Mouse (Mus musculus): ENCODE measurements at regions not wholly inside any gene's neighbourhood (a gene's known extent, or its start where the extent isn't known, plus 50 kb on each side); places are given as distances from the start of the nearest gene placed in this dataset.

DNA sequence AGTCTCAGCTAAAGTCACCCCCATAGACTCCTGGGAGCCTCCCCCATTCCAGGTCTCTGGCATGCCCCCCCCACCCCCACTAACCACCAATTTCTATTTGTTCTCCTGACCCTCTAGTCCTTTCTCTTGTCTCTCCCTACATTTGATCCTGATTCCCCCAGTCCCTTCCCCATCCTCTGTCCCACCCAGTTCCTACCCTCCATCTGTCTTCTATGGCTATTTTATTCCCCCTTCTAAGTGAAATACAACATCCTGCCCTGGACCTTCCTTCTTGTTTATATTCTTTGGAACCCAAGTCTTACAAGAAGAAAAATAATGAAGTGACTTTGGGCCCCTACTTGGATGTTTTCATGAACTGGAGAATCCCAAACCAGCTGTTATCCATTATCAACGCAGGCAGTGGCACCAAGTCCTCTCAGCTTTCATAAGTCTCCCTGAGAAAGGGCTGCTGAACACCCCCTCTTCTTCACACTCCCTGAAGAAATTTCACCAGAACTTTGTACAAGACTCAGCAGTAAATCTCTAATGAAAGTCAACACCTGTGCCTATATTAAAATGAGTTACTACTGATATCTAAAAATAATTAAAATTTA lies 108.1 kb upstream of the Ercc4 start:
- 47% methylated on average over 1 of the region's 1 CpGs for WGBS
- no peaks in the 10 kb centered on the region for H3K9me3 ChIP-seq
- no peak for ATAC-seq (ENCODE audit: extremely low read depth, insufficient number of reproducible peaks, low FRiP score, low TSS enrichment)
- no peaks in the 10 kb centered on the region for H3K27me3 ChIP-seq (replicated peaks)
- H3K36me3 ChIP-seq = no peaks in the 10 kb centered on the region
- no peak overlapping the region for H3K4me3 ChIP-seq
- no peak overlapping the region for H3K9ac ChIP-seq
- no peak overlapping the region for H3K27ac ChIP-seq (replicated peaks)
- H3K4me1 ChIP-seq = no peaks in the 10 kb centered on the region
- H3K4me2 ChIP-seq = no peak overlapping the region

- WGBS = 67% methylated on average over 5 of the region's 5 CpGs
- no peak for ATAC-seq (ENCODE audit: extremely low read depth, insufficient number of reproducible peaks, low FRiP score, low TSS enrichment)
Observed at GRCm38 (mm10) chr16:13012863-13013262, 96.6 kb upstream of the Ercc4 start.

DNA sequence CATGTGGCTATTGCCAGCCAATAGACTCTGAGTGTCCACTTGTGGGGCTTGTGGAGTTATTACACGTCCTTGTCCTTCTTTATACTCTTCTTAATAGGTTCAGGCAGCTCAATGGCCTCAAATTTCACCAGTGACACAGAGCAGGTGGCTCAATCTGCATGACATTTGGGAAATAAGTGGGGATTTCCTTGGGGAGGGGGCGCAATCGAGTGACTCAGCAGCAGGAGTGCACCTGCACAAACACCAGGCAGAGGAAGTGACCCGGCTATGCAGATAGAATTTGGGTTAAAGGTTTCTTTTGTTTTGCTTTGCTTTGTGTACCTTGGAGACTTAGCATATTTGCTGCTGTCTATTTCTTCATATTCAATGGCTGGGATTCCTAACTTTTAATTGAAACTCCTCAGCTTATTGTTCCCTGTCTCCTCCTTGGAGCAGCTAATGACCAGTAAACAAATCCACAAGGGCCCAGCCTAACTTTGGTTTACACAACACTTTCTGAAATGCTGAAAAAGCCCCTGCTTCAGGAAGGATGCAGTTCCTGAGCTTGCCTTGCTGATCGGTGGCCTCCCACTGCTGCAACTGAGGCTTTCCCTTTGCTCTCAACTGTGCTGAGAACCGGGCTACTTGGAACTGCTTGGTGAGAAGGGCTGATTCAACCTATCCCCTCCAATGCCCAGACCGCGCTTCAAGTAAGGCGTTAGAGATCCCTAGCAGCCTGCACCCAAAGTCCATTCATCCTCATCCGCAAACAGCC lies 95.4 kb upstream of the Ercc4 start:
- ATAC-seq (ENCODE audit: extremely low read depth, insufficient number of reproducible peaks, low FRiP score, low TSS enrichment) = no peak
- no peak overlapping the region for H3K4me2 ChIP-seq
- 66% methylated on average over 10 of the region's 10 CpGs for WGBS

More at GRCm38 (mm10) chr16:13012863-13013262, 96.6 kb upstream of the Ercc4 start:
- Histone ChIP-seq H3K4me3 (no peak overlapping the region), H3K36me3 (no peaks in the 10 kb centered on the region), H3K9me3 (no peaks in the 10 kb centered on the region), H3K4me1 (no peaks in the 10 kb centered on the region), H3K9ac (no peak overlapping the region), H3K27me3 (replicated peaks) (no peaks in the 10 kb centered on the region), H3K27ac (replicated peaks) (no peak overlapping the region), H3K4me2 (no peak overlapping the region)

DNA sequence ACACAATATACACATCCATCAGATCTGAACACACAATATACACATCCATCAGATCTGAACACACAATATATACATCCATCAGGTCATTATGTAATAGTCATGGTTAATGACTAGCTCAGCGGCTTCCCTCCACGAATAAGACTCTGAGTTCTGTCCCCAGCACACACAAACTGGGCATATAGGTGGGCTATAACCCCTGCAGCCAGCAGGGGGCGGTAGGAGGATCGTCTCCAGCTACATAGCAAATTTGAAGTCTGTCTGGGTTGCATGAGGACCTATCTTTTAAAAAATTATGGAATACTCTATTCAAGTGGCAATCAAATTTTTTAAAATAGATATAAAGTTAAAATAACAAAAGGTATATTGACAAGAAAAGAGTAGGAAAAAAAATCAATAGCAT lies 86.6 kb upstream of the Ercc4 start:
- H3K4me1 ChIP-seq = no peaks in the 10 kb centered on the region
- no peak overlapping the region for H3K9ac ChIP-seq
- WGBS = 38% methylated on average over 4 of the region's 4 CpGs
- H3K9me3 ChIP-seq = no peaks in the 10 kb centered on the region
- no peak for ATAC-seq (ENCODE audit: extremely low read depth, insufficient number of reproducible peaks, low FRiP score, low TSS enrichment)
- no peaks in the 10 kb centered on the region for H3K36me3 ChIP-seq
- H3K4me2 ChIP-seq = no peak overlapping the region
- H3K27ac ChIP-seq (replicated peaks) = no peak overlapping the region
- H3K4me3 ChIP-seq = no peak overlapping the region
- no peaks in the 10 kb centered on the region for H3K27me3 ChIP-seq (replicated peaks)

More for the DNA sequence above, 95.4 kb upstream of the Ercc4 start:
- no peak overlapping the region for H3K4me3 ChIP-seq
- no peaks in the 10 kb centered on the region for H3K4me1 ChIP-seq
- H3K36me3 ChIP-seq = no peaks in the 10 kb centered on the region
- H3K9ac ChIP-seq = no peak overlapping the region
- no peaks in the 10 kb centered on the region for H3K27me3 ChIP-seq (replicated peaks)
- no peaks in the 10 kb centered on the region for H3K9me3 ChIP-seq
- no peak overlapping the region for H3K27ac ChIP-seq (replicated peaks)

- H3K9ac ChIP-seq = no peak overlapping the region
- H3K9me3 ChIP-seq = no peaks in the 10 kb centered on the region
- 41% methylated on average over 3 of the region's 3 CpGs for WGBS
- no peak overlapping the region for H3K4me3 ChIP-seq
- no peaks in the 10 kb centered on the region for H3K27me3 ChIP-seq (replicated peaks)
- no peak for ATAC-seq (ENCODE audit: extremely low read depth, insufficient number of reproducible peaks, low FRiP score, low TSS enrichment)
- H3K4me1 ChIP-seq = no peaks in the 10 kb centered on the region
- no peak overlapping the region for H3K27ac ChIP-seq (replicated peaks)
- H3K4me2 ChIP-seq = no peak overlapping the region
- no peaks in the 10 kb centered on the region for H3K36me3 ChIP-seq
Observed at GRCm38 (mm10) chr16:13025393-13025792, 84.1 kb upstream of the Ercc4 start.

GRCm38 (mm10) chr16:13034136-13034535 lies 75.3 kb upstream of the Ercc4 start:
- WGBS = 60% methylated on average over 5 of the region's 5 CpGs
- ATAC-seq (ENCODE audit: extremely low read depth, insufficient number of reproducible peaks, low FRiP score, low TSS enrichment) = no peak
- Histone ChIP-seq H3K9me3 (no peaks in the 10 kb centered on the region), H3K4me3 (no peak overlapping the region), H3K9ac (no peak overlapping the region), H3K27me3 (replicated peaks) (no peaks in the 10 kb centered on the region), H3K4me2 (no peak overlapping the region), H3K4me1 (no peaks in the 10 kb centered on the region), H3K27ac (replicated peaks) (no peak overlapping the region), H3K36me3 (no peaks in the 10 kb centered on the region)

DNA sequence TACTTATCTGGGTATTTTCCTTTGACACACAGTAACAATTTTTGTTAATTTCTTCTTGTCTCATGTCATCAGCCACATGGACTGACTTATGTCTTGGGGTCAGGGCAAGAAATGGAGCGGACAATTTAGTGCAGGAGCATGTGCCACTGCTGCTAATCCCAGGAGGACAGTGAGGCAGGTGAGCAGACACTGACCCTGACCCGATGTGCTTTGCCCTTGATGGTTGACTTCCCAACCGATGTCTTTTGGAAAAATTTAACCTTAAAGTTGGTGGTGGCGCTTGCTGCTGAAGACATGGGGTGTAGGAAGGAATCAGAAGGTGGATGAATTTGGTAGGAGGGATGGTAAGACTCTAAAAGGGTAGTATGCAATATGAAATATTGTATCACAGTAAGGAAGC lies 72.9 kb upstream of the Ercc4 start:
- Histone ChIP-seq H3K27me3 (replicated peaks) (no peaks in the 10 kb centered on the region), H3K9me3 (no peaks in the 10 kb centered on the region), H3K4me1 (no peaks in the 10 kb centered on the region), H3K27ac (replicated peaks) (no peak overlapping the region), H3K4me3 (no peak overlapping the region), H3K36me3 (no peaks in the 10 kb centered on the region), H3K9ac (no peak overlapping the region), H3K4me2 (no peak overlapping the region)
- WGBS = 77% methylated on average over 4 of the region's 4 CpGs
- no peak for ATAC-seq (ENCODE audit: extremely low read depth, insufficient number of reproducible peaks, low FRiP score, low TSS enrichment)

DNA sequence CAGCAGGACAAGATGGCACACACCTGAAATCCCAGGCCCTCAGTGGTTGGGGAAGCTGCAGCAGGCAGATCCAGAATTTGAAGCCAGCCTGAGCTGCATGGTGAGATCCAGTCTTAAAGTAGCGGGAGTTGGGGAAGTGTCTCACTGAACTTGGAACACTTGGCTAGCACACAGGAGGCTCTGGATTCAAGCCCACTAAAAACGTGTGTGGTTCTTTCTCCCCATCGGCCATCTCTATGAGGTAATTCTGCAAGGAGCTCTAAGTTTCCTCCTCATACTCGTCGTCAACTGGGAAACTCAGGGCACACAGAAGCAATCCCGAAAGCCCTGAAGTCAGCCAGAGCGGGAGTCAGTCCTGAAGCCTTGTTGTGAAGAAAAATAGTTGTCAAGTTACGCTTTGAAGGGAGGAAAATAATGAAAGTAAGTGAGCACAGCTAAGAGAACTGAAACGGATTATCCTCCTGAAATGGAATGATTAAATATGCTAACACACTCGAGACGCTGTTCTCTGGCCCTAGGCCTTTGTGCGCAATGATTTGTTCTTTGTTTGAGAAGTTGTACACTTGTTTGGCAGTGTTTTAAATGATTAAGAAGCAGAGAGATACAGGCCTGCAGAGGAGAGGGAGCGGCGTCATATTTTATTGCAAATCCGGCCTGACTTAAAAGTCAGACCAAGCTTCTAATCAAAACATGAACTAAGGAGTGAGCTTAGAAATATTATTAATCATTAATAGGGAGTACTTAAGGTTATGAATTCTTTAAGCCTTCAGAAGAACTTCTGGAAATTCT lies 69.0 kb upstream of the Ercc4 start:
- ATAC-seq (ENCODE audit: extremely low read depth, insufficient number of reproducible peaks, low FRiP score, low TSS enrichment) = no peak
- no peak overlapping the region for H3K4me3 ChIP-seq
- no peaks in the 10 kb centered on the region for H3K36me3 ChIP-seq
- H3K4me1 ChIP-seq = no peaks in the 10 kb centered on the region
- H3K9ac ChIP-seq = no peak overlapping the region
- no peaks in the 10 kb centered on the region for H3K9me3 ChIP-seq
- no peak overlapping the region for H3K4me2 ChIP-seq
- H3K27ac ChIP-seq (replicated peaks) = no peak overlapping the region
- 68% methylated on average over 15 of the region's 15 CpGs for WGBS
- H3K27me3 ChIP-seq (replicated peaks) = no peaks in the 10 kb centered on the region

DNA sequence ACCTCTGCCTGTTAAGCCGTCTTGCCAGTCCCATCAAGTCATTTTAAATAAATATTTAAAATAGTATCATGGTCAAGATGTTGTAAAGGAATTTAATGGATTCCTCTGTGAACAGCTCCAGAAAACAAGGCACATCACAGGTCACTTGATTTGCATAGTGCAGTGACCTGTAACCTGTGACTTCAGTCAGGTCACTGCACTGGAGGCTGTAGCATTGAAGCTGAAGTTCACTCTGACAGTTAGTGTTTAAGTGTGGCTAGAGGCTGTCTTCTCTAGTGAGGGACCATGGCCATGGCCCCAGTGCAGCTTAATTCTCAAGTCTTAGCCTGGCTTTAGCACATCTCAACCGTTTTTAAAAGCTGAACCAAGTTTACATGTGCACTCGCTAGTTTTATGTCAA lies 68.1 kb upstream of the Ercc4 start:
- Histone ChIP-seq H3K36me3 (no peaks in the 10 kb centered on the region), H3K4me3 (no peak overlapping the region), H3K9ac (no peak overlapping the region), H3K4me1 (no peaks in the 10 kb centered on the region), H3K27ac (replicated peaks) (no peak overlapping the region), H3K27me3 (replicated peaks) (no peaks in the 10 kb centered on the region), H3K9me3 (no peaks in the 10 kb centered on the region), H3K4me2 (no peak overlapping the region)
- no peak for ATAC-seq (ENCODE audit: extremely low read depth, insufficient number of reproducible peaks, low FRiP score, low TSS enrichment)
- 66% methylated on average over 3 of the region's 3 CpGs for WGBS

DNA sequence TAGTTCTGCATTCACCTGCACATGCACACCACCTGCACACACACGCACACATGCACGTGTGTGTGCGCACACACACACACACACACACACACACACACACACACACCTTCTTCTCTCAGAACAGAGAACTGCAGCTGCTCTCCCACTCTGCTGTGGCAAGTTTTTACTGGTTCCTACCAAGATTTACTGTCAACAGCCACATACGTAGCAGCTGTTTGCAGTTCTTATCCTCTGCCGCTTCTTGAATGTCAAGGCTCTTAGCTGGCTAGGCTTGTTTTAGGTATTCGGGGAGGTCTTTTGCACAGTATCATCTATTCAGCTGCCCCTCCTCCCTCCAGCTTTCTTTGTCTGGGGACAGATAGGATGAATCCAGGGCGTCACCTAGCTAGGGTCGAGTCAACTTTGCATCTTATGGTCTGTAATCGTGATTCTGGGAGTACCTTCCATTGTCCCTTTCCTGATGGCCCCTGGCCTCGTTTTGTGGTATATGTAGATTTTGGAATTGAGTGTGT lies 64.3 kb upstream of the Ercc4 start:
- Histone ChIP-seq H3K27ac (replicated peaks) (no peak overlapping the region), H3K27me3 (replicated peaks) (no peaks in the 10 kb centered on the region), H3K4me1 (no peaks in the 10 kb centered on the region), H3K4me2 (no peak overlapping the region), H3K9me3 (no peaks in the 10 kb centered on the region), H3K9ac (no peak overlapping the region), H3K4me3 (no peak overlapping the region), H3K36me3 (no peaks in the 10 kb centered on the region)
- ATAC-seq (ENCODE audit: extremely low read depth, insufficient number of reproducible peaks, low FRiP score, low TSS enrichment) = no peak
- WGBS = 64% methylated on average over 10 of the region's 10 CpGs

DNA sequence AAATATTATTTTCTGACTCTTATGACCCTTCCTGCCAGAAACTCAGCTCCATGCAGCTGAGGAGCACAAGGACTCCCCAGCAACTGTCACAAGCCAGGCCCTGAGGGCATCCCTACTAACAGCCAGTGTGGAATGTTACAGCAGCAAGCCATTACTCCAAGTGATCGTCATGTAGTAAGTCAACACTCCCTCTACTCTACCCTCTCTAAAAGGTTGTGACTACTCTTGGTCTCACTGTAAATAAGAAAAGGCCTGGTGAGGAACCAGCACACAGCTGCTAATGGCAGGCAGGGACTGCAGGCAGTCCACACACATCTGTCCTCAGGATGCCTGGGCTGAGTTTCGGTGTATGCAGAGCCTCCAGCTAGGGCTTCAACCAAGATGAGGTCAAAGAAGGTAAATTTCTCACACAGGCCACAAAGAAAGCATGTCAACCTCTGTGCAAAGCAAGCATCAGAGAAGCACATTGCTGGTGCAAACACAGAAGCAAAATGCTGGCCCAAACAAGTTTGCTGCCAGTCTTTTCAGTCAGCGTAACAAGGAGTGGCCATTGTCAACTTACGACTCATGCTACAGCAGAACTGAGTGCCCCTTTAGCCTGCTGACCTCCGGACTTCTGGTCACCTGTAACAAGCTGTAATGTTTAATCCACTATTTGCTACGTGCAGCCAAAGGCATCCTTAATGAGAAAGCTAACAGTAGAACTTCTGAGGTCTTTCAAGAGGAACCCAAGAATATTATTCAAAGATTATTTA lies 62.9 kb upstream of the Ercc4 start:
- Histone ChIP-seq H3K9ac (no peak overlapping the region), H3K36me3 (no peaks in the 10 kb centered on the region)

More for the DNA sequence above, 62.9 kb upstream of the Ercc4 start:
- no peak overlapping the region for H3K27ac ChIP-seq (replicated peaks)
- H3K27me3 ChIP-seq (replicated peaks) = no peaks in the 10 kb centered on the region
- no peaks in the 10 kb centered on the region for H3K9me3 ChIP-seq
- 68% methylated on average over 6 of the region's 6 CpGs for WGBS
- H3K4me3 ChIP-seq = no peak overlapping the region
- H3K4me1 ChIP-seq = no peaks in the 10 kb centered on the region
- no peak overlapping the region for H3K4me2 ChIP-seq
- no peak for ATAC-seq (ENCODE audit: extremely low read depth, insufficient number of reproducible peaks, low FRiP score, low TSS enrichment)

All from heart, embryonic 13.5 days (tissue).